Mouse (Mus musculus): ENCODE data around the gene Mrps34.

Gene Mrps34

DNA sequence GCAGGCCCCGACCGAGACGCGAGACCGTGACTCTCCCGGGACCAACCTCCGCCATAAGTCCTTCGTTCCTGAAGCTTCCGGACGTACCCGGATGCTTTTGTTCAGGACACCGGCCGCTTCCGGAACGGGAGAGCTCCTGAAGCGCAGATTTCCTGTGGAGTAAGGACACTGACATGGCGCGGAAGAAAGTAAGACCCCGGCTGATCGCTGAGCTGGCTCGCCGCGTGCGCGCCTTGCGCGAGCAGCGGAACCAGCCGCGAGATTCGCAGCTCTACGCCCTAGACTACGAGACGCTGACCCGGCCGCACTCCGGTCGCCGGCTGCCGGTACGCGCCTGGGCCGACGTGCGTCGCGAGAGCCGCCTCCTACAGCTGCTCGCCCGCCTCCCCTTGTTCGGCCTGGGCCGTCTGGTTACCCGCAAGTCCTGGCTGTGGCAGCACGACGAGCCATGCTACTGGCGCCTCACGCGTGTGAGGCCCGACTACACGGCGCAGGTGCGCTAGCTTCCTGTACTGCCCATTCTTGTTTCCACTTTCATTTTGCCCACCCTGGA is at the start of gene Mrps34, which contains the start of gene Eme2:
TSS of gene Mrps34 (plus strand) at position 122 of the 553 bp plus-strand sequence.
TSS of gene Eme2 (minus strand) at position 93 of the 553 bp plus-strand sequence.
- DNase-seq (ENCODE audit: low read depth in 2 of 2, low spot score in 2 of 2) = peak; percentile 67 to 69

DNA sequence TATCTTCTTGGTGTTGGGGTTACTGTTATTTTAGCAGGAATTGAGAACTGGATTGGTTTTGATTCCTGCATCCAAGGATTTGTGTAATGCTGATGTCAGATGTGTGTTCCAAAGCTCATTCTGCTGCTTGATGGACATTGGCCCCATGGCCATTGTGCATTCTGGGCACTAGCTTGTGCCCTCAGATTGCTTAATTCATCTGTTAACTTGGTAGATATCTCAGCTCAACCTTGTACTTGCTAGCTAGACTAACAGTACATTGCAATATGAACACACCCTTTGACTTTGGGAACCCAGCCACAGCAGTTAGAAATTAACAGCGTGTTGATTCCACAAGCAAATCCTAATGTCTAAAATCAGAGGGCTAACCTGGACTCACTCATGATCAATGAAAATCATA is 47.5 kb upstream of the Mrps34 start:
- DNase-seq (ENCODE audit: low read depth in 2 of 2, low spot score in 2 of 2) = no peak

DNA sequence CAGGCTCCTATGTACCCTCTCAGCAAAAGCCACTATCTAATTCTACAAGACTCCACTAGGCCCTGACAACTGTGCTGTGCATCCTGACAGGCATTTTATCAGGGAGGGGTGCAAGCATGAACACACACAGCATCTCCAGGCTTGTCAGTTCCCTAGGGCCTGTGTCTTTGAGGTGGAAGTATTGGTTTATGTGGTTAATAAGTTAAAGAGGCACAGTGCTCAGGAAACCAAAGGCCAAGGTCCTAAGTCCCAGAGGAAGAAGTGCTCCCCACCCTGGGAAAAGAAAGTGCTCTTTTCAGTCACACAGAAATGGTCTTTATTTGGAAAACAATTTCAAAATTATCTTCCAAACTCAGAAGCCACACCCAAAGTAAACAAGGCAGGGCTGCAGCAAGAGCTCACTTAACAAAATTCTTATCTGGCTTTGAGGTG is 46.3 kb upstream of the Mrps34 start:
- no peak for DNase-seq (ENCODE audit: low read depth in 2 of 2, low spot score in 2 of 2)

DNA sequence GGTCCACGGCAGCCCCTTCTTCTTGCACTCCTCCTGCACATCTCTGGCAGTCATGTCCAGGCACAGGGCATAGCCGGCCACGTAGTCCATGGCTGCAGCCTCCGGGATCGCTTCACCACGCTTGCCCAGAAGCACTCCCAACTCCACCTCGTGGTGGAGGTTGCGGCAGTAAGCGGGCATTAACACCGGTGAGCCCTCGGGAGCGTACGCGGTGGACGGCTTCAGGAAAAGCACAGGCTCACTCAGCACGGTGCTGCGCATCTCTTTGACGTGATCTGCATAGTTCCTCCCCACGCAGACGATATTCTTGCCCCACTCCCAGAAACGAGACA is 45.2 kb upstream of the Mrps34 start:
- no peak for DNase-seq (ENCODE audit: low read depth in 2 of 2, low spot score in 2 of 2)

DNA sequence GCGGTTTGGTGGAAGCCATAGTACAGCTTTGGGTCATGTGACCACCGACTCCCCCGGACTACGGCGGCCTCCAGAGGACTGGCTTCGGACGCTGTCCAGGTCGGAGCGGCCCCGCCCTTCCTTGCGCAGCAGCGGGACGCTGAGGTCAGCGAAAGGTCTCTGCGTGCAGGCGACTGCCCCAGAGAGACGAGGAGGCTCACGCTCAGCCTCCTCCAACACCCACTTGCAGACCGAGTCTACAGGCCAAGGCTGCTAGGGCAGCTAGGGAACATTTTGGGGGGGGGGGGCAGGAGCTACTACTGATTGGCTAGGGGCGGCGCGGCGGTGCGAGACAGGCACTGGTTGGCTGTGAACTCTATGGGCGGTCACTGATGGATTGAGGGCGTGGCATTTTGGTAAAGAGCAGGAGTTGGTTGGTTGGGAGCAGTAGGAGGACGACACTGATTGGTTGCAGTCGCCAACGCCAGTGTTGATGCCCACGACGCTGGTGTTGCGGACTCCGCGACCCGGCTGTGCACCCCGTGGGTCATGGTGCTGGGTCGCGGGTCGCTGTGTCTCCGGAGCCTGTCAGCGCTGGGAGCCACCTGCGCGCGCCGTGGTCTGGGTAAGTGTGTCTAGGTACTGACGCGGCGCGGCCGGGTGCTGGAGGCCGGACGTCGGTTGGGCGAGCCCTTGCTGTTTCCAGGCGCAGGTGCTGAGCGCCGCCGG is 44.7 kb upstream of the Mrps34 start, which contains the start of gene Fahd1:
TSS of gene Fahd1 (minus strand) at position 300 of the 708 bp plus-strand sequence.
- peak; percentile 88 to 89 for DNase-seq (ENCODE audit: low read depth in 2 of 2, low spot score in 2 of 2)

DNA sequence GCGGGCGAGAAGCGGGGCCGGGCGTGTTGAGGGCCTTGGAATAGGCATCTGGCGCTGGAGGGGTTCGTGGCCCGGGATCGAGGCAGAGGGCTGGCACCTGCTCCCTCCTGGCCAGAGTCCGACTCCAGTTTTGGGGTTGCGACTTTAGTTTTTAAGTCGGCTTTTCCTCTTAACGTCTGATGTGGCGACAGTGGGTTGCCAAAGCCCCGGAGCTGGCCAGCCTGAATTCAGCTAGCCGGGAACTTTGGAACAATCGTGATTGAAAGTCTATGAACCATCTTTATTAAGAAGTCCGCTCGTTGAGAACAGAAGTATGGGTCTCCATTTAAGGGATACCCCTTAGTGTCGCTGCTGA is 44.2 kb upstream of the Mrps34 start:
- no peak for DNase-seq (ENCODE audit: low read depth in 2 of 2, low spot score in 2 of 2)

DNA sequence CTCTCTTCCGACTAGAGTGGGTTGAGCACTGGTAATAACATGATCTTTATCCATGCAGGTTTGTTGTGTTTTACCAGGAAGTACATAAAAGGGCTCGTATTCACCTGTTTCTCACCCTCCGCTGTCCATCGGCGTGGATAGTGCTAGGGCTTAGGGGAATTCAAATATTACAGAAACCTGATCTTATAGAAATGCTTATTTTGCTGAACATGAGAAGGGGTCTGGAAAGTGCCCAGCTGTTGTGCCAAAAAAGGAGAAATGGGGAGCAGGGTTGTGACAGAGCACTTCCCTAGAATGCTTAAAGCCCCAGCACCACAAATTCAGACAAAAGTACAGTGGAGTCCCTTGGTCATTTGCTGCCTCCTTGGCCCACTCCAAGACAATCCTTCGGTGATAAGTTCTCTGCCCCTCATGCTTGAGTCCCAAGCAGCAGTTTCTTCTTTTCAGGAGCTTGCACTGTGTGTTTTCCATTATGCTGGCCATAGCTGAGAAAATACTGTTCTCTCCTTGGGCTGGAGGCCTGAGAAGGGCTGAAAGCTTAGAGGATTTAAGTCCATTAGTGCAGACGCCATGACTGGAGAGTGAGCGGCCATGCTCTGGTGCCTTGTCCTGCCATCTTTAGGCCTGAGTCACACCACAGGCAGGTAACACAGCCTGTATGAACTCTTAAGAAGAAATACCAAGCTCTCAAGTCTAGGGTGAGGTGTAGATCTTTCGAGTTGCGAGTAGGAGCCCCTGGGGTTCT is 43.4 kb upstream of the Mrps34 start:
- DNase-seq (ENCODE audit: low read depth in 2 of 2, low spot score in 2 of 2) = no peak

DNA sequence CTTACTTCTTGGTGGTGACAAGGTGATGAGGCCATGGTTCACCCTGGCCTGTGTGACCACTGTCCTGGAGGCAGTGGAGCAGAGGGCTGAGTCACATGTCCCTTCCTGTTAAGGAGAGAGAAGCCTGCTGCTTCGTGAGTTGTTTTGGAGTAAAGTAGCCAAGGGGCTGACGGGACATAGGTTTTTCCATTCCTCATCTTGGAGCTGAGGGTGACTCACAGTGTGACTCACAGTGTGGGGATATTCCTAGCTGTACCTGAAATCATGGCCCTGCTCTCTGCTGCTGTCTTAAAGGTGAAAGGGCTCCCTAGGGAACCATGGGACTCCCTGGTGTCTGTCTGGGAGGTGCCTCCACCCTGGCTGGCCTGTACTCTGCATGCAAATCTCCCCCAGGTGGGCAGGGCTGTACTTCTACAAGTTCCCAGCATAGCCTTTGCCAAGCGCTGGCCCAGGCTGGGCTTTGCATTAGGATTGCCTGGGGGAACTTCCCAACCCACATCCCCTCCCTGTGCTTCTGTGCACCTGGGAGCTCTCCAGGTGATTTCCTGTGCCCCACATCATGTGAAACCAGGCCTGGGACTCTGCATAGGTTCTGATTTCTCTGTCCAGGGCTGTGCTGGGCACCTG is 39.0 kb upstream of the Mrps34 start:
- DNase-seq (ENCODE audit: low read depth in 2 of 2, low spot score in 2 of 2) = no peak

DNA sequence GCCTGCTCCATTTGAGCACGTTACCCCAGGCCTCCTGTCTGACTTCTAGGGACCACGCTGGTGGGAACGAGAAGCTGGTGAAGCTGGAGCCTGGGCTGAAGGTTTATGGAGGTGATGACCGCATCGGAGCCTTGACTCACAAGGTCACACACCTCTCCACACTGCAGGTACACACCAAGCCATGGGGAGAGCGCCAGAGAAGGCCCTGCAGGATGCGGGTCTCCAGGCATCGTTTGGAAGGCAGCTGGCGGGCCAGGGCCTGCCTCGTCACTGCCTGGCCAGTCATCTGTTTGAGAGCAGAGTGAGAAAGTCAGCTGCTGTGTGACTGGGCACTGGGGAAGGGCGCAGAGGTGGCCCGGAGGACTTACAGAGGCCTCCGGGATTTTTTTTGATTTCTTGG is 38.3 kb upstream of the Mrps34 start:
- no peak for DNase-seq (ENCODE audit: low read depth in 2 of 2, low spot score in 2 of 2)

DNA sequence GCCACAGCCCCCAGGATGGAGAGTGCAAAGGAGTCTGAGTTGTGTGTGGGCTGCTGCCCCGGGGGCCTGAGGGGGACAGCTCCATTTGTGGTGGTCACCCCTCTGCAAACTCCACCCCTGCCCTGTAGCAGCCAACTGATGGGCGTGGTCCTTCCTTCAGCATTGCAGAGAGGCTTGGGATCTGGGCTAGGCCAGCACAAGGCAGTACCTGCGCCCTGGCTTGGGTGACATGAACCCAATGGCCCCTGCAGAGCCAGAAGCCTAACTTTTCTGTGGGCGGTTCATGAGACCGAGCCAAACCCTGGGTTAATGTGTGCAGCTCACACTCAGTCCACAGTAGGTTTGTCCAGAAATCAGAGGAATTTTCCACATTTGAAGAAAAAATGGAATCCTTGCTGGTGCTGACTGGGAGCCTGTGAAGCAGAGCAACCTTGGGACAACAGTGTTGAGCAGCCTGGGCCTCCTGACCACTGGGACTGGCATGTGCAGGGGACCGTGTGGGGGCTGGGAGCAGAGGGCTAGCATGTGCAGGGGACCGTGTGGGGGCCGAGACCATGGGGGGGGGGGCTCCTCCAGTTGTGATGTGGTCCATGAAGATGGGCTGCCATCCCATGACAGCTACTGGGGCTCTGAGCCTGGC is 37.0 kb upstream of the Mrps34 start:
- no peak for DNase-seq (ENCODE audit: low read depth in 2 of 2, low spot score in 2 of 2)

DNA sequence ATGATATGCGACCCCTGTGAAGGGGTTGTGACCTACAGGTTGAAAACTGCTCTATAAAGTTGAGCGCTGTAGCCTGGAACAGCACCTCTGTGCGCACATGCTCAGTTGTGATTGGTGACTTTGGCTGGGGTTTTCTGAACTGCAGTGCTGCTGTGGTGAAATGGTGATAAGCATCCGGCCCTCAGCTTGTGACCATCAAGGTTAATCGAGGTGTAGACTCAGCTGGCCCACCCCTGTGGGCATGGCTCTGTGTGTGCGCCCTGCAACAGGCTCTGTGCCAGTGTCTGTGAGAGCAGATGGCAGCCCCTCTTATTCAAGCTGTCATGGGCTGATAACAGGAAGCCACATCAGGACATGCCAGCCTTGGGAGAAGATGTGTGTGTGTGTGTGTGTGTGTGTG is 35.9 kb upstream of the Mrps34 start:
- no peak for DNase-seq (ENCODE audit: low read depth in 2 of 2, low spot score in 2 of 2)

DNA sequence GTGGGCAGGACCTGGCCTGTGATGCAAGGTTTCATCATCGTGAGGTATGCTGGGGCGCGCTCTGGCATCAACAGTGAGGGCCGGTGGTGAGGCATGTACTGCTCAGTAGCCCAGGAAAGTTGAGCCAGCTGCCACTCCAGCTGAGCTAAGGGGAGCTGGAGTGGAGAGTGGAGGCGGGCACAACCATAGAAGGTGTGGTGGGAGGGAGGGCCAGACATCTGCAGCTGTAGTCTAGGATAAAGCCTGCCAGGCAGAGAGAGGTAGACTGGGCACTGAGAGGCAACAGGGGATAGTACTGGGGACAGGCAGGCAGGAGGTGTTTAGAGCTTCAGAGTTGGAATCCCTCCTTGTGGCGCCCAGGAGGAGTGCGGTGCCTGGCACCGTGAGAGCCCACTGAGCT is 34.8 kb upstream of the Mrps34 start:
- no peak for DNase-seq (ENCODE audit: low read depth in 2 of 2, low spot score in 2 of 2)

DNA sequence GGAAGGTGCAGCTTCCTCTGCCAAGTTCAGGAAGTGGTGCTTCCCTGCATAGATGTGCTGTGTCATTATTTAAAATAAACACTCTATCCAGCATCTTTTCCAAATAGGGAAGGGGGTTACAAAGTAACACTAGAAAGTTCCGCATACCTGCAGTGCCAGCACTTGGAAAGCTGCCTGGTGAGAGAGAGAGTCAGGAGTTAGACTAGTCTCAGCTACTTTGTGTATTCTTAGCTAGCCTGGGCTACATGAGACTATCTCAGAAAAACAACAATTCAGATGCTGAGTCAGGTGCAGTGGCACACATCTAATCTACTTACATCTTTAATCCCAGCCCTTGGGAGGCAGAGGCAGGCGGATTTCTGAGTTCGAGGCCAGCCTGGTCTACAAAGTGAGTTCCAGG is 33.1 kb upstream of the Mrps34 start:
- DNase-seq (ENCODE audit: low read depth in 2 of 2, low spot score in 2 of 2) = no peak

DNA sequence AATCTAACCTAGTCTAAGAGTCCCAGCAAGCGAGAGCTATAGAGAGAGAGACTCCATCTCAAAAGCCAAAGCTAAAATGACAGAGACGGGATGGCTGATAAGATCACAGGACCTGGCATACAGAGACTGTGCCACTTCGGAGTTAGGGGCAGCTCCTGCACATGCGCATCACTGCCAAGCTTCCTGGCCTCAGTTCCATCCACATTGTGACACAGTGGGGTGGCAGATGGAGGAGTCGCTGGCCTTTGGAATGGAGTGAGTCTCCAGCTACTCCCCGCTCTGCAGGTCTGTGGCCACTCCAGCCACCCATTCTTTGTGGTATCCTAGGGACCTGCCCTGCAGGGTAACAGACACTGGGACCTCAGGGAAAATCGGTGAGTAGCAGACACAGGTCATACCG is 29.1 kb upstream of the Mrps34 start, which contains the start of gene Igfals:
TSS of gene Igfals (plus strand) at position 222 of the 400 bp plus-strand sequence.
- no peak for DNase-seq (ENCODE audit: low read depth in 2 of 2, low spot score in 2 of 2)

DNA sequence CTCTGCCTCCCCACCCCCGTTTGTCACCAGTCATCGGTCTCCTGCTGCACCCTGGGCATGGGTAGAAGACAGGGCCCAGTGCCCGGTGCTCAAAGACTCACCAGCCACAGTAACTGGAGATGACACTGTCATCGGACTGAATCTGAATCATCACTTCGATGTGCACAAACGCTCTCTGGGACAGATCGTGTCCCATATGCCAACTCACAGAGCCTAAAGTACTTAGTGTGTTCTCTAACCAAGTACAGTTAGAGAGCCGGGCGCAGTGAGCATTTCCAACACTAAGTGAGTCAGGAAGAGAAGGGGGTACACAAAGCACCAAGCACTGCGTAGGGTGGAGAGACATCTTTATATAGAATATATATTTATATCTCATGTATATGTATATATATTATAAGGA is 27.0 kb upstream of the Mrps34 start:
- DNase-seq (ENCODE audit: low read depth in 2 of 2, low spot score in 2 of 2) = no peak

DNA sequence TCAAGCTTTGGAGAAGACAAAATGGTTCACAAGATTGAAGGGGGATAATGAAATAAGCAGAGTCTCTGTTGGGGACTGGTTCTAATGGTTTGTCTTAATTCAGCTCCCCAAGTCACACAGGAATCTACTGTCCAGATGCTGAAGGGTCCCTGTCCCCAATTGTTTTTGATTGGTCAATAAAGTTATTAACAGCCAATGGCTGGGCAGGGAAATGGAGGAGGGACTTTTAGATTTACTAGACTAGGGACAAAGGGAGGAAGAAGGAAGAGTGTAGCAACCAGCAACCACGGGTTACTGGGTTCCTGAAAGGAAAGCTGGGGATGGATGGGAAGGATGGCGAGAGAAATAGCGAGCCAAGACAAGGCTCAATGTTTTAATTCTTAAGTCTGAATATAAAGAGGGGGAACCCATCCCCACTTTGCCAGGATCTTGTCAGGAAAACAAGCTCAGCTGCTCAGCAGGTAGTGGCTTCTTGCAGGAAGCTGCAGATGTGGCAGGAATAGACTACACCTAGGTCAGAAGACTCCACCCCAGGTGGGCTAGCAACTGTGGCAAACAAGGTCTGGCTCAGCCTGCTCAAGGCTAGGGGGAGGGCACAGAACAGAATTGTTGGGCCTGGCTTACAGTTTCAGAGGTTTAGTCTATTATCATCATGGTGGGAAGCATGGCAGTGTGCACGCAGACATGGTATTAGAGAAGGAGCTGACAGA is 21.1 kb upstream of the Mrps34 start:
- DNase-seq (ENCODE audit: low read depth in 2 of 2, low spot score in 2 of 2) = no peak

DNA sequence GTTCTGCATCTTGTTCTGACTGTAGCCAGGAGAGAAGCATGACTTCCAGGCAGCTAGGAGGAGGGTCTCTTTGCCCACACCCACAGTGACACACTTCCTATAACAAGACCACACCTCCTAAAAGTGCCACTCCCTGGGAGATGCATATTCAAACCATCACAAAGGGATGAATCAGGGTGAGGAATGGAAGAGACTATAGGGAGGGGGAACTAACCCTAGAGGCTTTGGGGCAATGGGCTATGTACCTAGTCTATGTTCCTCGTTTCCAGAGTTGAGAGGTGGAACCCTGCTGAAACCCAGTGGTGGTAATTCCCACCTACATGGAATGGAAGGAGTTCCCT is 20.5 kb upstream of the Mrps34 start:
- no peak for DNase-seq (ENCODE audit: low read depth in 2 of 2, low spot score in 2 of 2)

DNA sequence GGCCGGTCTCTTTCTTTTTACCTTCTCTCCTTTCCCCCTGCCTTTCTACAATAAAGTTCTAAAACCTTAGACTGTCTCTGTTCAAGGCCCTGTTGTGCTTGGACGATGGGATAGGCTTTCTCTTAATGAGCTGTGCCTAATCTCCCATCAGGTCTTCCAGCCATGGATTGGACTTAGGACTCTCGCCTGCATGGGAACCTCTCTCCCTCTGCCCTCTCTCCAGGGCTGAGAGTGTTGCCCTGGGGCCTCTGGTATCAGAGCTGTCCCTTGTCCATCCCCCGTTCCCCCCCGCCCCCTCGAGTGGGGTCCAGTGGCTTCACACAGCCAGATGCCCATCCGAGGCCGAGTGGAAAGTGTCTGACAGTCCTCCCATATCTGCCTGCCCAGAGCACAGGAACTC is 19.9 kb upstream of the Mrps34 start:
- no peak for DNase-seq (ENCODE audit: low read depth in 2 of 2, low spot score in 2 of 2)

DNA sequence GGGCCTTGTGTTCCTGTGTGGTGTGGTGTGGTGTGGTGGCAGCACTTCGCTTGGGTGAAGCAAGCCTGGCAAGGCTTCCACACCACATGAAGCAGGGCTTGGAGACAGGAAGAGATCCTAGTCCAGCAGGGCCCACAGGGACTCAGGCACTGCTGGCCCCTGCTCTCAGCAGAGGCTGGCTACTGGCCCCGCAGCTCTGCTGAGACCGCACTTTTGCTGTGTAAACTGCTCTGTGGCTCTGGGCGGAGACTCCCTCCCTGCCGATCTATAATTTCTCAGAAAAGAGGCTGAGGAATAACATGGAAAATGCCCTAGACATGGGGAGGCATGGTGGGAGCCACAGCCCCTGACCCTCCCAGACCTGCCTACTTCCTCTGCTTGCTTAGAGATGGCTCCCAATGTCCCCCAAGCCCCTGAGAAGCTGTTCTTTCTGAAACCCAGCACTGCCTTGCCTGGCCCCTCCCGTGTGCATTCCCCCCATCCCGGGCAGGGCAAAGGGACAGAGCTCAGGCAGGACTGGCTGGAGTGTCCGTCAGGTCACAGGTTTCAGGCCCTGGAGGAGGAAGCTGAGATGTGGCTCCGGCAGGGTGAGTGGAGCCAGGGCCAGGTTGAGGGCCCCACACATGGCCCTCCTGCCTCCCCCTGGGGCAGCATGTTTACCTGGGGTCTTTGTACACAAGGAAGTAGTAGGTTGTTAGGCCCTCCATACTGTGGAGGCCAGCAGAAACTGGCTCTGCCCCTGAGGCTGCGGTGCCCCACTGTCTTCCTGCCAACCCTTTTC is 17.4 kb upstream of the Mrps34 start:
- DNase-seq (ENCODE audit: low read depth in 2 of 2, low spot score in 2 of 2) = no peak

DNA sequence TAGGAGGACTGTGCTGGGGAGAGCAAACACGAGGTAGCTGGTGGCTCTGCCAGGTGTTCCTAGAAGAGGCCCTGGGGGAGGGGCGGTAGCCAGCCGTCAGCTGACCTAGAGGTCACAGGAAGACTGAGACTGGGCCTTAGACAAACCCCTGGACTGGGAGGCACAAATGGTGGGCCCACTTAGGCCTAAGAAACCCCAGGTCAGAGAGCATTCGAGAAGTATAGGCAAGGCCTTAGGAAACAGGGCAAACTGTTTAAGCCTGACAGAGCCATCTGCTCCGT is 16.9 kb upstream of the Mrps34 start:
- DNase-seq (ENCODE audit: low read depth in 2 of 2, low spot score in 2 of 2) = no peak
